Mouse (Mus musculus) gastrocnemius, postnatal 4 days (tissue): ENCODE measurements around the gene Ipcef1. TPM values are rescaled to one million over a fixed set of nuclear protein-coding genes. Genes with fewer than 3 reads are reported as not detected.
"Not testable (repeated sequence)": the region's sequence is repeated elsewhere in the genome, so short reads cannot be mapped to it uniquely, and the experiment has no call there.

ENCODE experiments used
- DNase-seq, 2 experiments: peaks; one replicate each; pipeline ENCODE4 v3.0.0; 2021 to 2022; ENCODE audit warnings: low spot score in 2 of 2, mixed read lengths in 2 of 2
- total RNA-seq, 2 experiments: library from RNA; stranded (reverse); gene quantifications; 2 replicates each; pipeline ENCODE4 v1.2.3; 2021

The Ipcef1 gene
- total RNA-seq, 2 experiments from 2014 or later: 0.13 TPM; not detected in 1

DNA sequence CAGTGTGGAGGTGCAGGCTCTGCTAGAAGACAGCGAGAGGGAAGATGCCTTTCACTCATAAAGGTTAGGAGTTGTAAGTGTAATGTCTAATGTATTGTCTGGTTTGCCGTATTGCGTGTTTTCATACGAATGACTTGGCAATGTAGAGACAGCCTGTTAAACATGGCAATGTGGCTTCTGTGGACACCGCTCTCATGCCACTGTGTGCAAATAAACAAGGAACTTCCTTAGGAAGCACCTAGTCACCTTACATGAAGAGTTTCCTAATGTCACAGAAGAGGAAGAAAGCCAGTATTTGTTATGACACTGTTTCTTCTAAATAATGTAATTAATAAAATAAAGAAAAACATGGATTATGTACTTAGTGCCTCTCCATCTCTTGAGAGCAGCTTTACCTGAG, 15.1 kb downstream of the Ipcef1 start:
- DNase-seq: no peak

DNA sequence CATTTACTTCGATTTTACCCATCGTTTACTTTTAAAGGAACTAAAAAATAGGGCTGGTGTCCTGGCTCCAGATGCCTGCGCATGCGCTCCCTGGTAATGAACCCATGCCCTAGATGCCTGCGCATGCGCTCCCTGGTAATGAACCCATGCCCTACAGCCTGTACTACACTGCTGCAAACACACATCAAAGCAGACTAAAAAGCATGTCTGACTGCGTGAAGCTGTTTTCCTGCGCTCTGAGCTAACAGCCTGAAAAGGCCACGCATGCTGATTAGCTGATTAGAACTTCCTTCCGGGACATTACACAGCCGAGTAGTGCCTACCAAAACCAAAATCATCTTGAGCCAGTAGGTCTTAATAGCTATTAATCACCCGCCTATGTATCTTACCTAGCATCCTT, 16.7 kb downstream of the Ipcef1 start:
- DNase-seq: no peak

DNA sequence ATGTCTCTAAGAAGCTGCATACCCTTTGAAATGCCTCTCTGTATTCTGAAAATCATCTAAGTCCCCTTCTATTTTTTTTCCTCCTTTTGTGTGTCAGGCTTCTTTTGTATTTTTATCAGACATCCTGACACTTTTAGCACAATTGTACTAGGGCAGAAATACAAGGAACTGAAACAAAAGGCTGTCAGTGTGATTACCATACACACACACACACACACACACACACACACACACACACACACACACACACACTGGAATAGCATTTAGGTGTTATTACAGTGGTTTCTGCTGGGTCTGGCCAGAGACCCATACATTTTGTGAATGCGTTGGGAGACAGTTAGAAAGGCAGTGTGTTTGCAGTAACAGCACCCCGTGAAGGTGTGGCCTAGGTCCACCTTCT, 18.8 kb downstream of the Ipcef1 start:
- no peak for DNase-seq

DNA sequence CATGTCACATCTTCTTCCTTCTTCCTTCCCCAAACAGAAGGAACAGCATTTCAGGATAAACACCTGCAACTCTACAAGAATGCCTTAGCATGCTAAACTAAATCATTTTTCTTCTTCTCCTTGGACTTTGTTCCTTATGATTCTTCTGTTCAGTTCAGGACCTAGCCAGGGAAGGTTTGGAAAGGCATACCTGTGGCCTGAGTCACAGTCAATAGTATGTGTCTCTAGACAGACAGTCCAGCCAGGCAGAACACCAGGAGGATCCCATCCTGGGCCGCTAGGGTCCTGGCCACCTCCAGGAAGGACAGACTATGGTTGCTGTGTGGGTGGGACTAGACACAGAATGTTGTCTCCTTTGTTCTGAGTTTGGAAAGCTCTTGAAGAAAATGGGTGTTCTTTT, 27.2 kb downstream of the Ipcef1 start:
- DNase-seq: no peak

DNA sequence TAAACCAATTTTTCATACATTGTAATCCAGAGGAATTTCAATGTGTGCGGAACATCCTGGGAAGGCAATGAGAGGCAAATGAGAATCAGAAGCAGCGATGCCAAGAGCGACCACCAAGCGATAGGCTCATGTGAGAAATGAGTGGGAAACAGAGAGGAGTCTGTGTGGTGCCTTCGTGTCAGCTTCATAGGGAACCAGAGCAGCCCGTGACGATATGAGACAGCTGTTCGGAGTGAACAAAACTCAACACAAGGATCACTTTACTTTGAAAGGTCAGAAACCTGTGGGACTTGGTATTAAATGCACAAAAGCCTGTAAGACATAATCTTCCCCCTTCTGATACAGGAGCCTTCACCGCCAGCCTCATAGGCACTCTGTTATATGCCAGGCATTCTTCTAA, 31.7 kb downstream of the Ipcef1 start:
- no peak for DNase-seq

DNA sequence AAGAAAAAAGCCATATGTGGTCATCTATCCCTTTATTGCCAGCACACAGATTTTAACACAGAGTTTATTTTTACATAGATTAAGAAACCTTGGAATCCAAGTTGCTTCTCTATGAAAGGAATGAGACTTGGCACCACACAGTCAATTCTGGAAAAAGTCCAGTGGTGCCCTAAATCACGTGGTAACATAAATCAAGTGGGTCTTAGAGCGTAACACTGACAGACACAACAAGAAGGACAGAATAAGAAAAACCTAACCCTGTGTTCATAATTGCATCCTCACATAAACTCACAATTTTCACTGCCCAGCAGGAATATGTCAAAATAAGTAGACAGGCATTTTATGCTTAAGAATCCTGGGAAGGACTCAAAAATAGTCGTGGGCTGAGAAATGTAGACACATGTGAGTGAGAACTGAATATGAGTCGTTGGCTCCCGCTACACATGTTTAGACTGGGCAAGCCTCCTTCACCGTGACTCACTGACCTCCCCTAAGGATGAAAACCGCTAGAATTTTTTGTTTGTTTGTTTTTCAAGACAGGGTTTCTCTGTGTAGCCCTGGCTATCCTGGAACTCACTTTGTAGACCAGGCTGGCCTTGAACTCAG, 32.4 kb downstream of the Ipcef1 start:
- DNase-seq: no peak

DNA sequence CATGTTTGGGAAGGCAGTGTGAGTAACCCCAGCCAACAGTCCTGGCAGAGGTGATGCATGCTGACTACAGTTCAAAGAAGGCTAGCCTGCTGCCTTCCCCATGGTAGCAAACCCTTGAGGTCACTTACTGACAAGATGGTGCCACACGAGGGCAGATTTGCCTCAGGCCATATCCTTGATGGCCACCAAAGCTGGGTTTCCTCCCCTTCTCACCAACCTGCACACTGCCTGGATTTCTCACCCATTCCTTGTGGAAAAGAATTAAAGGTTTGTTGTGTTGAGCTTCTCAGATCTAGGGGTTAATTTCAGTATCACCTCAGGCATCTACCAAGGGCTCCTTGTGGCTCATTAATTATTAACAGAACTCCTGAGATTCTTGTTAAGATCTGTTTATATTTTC, 37.1 kb downstream of the Ipcef1 start:
- DNase-seq: no peak

DNA sequence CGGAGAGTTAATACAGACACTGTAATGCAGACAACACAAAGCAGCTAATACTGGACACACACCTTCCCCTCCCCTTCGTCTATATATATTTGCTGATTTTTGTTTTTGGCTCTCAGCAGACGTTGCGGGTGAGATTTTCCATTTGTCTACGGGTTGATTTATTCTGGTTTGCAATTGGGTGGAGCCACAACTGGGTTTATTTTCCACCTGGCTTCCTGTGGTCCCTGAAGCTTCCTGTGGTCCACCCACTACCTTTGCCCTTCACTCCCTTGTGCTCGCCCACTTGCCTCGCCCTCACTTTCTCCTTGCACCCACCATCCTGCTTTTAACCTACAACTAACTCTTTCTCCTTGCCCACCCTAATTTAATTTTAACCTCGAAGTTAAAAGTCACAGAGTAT, 41.7 kb downstream of the Ipcef1 start:
- DNase-seq: no peak

DNA sequence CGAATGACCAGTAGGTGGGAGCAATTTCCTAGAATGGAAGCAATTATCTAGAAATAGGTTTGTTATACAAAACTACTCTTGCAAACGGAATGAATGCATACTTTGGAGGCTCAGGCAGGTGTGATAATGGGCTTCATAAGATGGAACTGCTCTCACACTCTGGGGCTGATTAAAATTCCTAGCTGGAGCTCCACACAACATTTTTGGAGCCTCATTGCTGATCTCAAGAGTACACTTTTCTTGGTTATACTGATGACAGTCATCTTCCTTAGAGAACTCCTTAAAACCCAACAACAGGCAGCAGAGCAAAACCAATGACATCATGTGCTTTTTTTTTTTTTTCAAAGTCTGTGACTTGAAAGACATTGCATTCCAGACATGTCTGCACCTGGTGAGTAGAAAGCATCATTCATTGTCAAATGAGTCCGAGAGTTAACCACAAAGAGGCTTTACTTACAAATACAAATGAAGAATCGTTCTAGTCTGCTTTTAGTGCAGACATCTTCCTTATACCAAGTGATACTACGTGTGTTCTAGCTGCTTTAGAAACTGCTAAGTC, 47.2 kb downstream of the Ipcef1 start:
- DNase-seq: no peak

DNA sequence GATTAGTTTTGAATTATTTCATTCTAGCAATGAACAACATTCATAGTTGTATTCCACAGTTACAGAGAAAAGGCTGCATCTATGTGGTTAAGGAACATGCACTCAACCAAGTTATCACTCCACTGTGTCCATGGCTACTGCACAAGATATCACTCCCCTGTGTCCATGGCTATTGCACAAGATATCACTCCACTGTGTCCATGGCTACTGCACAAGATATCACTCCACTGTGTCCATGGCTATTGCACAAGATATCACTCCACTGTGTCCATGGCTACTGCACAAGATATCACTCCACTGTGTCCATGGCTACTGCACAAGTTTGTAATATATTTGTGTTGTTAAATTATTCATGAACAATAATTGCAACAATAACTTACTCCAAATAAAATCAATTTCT, 48.4 kb downstream of the Ipcef1 start:
- DNase-seq: not testable (repeated sequence)

DNA sequence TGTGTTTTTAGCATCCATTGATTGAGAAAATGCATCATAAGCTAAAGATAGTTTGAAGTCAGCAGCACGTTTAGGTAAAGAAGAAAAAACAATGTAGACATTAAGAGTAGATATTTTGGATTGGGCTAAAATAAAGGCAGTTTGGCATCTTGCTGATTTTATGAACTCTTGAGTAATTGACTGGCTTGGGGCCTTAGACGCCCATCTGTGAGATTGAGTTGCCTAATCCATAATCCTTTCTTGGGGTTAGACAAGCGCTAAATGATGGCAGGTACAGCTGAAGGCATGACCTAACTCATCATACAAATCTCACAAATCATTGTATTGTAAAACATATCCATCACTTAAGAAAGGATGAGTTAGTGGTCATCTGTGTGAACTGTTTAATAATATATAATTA, 52.9 kb downstream of the Ipcef1 start:
- no peak for DNase-seq

DNA sequence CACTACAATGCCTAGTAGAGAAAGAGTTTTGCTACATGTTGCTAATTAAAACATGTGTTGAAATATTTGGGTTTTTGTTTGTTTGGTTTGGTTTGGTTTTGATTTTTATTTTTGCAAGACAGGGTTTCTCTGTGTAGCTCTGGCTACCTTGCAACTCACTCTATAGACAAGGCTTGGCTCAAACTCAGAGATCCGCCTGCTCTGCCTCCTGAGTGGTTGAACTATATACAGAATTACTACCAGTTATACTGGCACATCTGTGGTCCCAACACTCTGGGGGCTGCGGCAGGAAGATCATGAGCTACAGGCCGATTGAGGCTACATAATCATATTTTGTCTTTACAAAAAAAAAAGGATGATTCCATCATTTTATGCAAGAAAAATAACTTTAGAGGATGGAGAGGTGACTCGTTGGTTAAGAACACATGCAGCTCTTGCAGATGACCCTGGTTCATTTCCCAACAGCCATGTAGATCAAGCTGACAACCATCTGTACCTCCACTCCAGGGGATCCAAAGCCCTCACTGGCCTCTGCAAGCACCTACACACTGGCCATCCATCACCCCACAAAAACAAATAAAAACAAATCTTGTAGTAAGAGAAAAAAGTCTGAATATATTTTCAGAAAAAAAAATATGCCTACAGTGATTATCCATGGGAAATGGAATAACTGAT, 53.6 kb downstream of the Ipcef1 start:
- DNase-seq: no peak

DNA sequence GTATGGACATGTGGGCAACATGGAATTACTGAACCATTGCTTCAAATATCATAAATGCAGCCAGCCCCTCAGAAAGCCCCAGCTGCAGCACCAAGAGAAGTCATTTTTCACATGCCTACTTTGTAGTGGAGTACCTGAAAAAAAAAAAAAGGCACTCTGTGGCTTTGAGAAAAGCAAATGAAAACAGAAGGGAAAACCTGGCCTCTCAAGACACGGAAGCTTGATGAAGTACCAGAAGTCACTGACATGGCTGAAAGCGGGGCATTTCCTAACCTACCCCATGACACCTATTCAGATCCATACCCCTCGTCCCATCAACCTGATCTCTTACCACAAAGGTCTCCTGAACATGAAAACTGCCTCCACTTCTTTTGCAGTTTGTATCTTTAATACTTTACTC, 55.4 kb downstream of the Ipcef1 start:
- DNase-seq: no peak

DNA sequence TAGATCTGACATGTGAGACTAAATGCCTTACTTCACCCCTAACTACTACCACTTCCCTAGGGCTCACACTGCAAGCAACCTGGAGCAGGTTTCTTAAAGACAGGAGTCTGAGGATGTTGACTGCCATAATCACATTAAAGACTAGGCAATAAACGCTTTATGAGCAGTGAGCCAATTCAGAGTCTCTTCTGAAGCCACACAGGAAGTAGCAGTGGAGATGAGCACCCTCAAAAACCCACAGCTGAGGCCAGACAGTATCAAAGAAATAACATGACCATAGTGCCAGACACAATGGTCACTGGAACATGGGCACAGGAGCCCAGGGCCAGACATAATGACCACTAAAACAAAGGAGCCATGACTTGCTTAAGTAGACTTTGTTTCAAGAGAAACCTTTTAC, 63.7 kb downstream of the Ipcef1 start:
- no peak for DNase-seq

DNA sequence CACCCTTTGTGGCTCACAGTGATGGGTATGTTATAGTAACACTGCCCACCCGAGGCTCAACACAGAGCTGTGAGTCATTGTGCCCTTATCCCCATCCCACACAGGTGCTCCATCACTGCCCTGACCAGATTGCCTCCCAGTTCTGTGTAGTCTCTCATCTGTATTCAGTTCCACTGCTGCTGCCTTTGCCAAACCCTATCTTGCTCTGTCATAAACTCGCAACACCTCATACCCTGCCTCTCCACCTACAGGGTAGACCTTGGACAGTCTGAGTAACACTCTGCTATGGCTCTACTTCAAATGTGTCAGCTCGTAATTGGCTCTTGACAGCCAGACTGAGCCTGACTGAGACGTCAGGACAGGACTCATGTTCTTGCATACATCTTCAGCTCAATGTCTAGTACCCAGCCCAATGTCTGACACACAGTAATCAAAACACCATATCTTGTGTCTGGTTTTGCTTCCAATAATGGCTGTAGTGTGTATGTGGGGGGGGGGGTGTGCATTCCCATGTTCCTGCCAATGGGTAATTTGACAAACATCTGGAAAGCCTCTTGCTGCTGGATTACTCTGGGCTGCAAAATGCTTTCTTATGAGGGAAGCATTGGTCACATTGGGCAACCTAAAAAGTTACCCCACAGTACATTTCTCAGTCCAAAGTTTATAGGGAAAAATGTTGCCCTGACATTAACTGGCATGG, 64.7 kb downstream of the Ipcef1 start:
- DNase-seq: no peak

DNA sequence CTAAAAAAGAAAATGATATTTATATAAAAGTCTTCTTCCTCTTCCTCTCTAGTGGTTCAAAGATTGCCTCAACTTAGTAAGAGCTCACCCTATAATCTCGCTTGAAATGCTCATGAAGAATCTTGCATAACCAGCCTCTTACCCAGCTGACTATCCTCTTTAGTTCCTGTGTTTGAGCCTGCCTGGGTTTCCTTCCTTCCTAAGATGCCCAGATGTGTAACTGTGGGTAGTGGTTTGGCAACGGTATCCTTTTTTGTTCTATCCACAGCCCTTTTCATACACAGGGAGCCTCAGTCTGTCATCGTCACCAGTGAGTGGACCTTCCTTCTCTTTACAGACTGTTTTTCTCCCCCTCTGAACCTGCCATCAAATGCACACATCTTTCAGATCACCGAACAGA, 66.0 kb downstream of the Ipcef1 start:
- no peak for DNase-seq

DNA sequence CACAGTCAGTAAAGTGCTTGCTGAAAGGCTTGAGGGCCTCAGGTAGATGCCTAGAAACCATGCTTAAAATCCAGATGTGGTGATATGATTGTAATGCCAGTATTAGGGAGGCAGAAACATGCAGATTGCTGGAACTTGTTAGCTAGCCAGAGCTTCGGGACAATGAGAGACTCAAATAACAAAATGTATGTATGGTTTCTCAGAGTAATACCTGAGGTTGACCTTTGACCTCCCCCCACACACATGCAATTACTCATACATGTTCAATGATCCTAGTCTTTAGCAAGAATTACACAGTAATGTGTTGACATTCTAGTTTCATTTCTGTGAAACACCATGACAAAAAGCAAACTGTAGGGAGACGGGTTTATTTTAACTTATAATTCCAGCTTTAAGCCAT, 68.8 kb downstream of the Ipcef1 start:
- DNase-seq: no peak

DNA sequence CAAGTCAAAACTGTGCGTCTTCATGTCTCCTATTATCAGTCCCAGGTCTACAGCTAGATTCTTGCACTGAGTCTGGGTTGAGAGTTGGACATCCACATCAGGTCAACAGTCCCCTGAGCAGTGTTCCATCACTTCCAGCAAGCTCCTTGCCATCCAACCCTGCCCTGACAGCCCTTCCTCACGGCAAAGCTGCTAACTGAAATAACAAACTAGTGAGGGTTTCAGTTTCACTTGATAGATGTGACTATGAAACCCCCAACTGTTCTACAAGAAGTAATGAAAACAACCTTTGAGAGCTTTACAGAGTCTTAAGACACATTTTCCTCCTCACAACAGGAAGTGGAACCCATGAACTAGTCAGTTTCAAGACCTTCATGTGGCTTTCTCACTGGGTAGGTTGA, 69.5 kb downstream of the Ipcef1 start:
- no peak for DNase-seq

DNA sequence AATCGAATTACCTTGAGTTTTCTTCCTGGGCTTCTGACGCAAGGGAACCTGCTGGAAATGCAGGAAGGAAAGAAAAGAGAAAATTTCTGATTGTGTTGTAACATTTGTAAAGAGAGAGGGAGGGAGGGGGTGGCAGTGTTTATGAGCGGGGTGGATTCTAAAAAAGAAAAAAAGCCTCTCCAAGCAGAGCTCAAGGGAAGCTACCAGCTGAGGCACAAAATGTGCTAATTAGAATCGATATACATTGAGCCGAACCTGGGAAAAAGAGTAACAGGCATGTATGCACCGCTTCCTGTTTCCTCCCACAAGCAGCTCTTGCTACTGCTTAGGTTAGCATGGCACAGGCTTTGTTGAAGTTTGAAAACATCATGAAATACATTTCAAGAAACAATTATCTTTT, 72.0 kb downstream of the Ipcef1 start:
- no peak for DNase-seq

DNA sequence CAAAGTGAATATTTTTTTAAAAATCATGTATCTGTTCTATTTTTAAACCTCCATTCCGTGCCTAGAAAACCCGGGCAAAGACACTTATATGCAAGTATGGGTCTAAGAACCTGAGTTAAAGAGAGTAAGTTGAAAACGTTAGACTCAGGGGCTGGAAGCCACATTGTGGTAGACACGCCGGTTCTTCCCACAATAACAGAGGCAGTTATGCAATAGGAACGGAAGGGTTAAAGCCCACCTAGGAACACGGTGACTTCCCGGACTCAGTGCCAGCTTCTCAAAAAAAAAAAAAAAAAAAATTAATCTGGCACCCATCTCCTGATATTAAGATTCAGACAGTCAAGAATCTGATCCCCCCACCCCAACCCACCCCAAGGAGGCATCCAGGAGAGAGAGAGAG, 72.5 kb downstream of the Ipcef1 start:
- DNase-seq: no peak

DNA sequence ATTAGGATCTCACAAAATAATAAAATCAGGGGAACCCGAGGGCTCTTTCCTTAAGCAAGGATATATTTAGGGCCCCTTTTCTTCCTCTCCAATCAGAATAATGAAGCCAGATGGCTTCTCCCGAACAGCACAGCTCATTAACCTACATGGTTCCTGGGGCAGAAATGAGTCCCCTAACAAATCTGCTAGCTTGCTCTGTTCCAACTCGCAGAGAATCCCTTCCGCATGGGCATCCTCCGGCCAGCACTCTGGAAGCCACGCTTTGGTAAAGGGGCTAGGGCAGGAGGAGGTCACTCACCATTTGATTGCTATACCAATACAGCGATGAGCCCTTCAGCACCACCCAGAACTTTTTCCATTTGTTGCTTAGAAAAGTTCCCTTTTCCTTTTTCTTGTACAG, 73.1 kb downstream of the Ipcef1 start:
- no peak for DNase-seq

DNA sequence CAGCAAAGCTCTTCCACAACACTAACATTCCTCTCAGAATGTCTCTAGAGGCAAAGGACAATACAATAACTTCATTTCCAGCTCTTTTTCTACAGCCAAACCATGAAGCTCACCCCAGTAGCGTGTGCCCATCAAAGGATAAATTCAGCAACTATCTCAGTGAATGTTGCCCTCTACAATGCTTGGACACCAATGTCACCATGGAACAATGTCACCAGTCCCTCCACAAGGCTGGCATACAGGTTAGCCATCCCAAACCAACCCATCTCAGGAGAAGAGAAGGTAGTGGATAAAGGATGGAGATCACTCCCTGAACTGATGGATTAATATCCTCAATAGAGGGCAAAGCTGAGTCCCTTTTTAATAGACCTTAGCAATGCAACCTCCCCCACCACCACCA, 73.5 kb downstream of the Ipcef1 start:
- DNase-seq: no peak

DNA sequence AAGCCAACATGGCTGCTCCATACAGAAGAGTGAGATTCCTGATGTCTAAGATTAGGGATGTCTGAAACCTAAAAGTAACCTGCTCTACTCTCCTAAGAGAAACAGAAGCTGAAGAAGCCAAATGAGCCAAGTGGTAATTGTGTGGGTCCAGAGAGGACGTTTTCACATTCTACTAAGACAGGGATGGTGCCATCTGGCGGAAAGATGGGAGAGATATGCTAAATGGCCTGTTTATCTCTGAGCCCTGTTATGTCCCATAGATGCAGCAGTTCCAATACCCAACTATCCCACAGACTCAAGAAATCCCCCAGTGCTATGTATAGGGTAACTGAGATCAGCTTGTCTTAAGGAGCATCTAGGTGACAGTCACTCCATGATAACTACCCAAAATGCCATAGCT, 74.4 kb downstream of the Ipcef1 start:
- no peak for DNase-seq
